Mouse (Mus musculus) CH12.LX (cell line): ENCODE data around the gene Amotl1. TPM values are rescaled to one million over a fixed set of nuclear protein-coding genes. Genes with fewer than 3 reads are reported as not detected.

ENCODE experiments used
- DNase-seq: peaks from one replicate; pipeline ENCODE4 v3.0.0-alpha.2; 2013; ENCODE audit errors: extremely low read depth
- H3K27ac ChIP-seq: 2 replicates; pipeline ENCODE4 v1.5.1; 2012; ENCODE audit warnings: low read depth, mild to moderate bottlenecking, control low read depth, moderate library complexity; ENCODE audit not compliant: insufficient read depth
- H3K27me3 ChIP-seq: replicated peaks from 2 replicates; pipeline ENCODE3; 2012; ENCODE audit warnings: inconsistent platforms
- H3K36me3 ChIP-seq, 2 experiments: replicated peaks in 1 of 2; 2 replicates each; pipeline versions ENCODE3 to v1.6.1; 2012; ENCODE audit warnings: inconsistent platforms in 1 of 2, low read length in 1 of 2, mild to moderate bottlenecking in 1 of 2, mixed read lengths in 1 of 2, moderate library complexity in 1 of 2; ENCODE audit not compliant: control insufficient read depth in 1 of 2, insufficient read depth in 1 of 2
- H3K4me1 ChIP-seq, 2 experiments: 2 replicates each; pipeline ENCODE4 v1.6.1; 2012; ENCODE audit warnings: inconsistent platforms in 1 of 2, moderate library complexity in 1 of 2; ENCODE audit not compliant: insufficient read depth in 2 of 2, control insufficient read depth in 1 of 2
- H3K4me2 ChIP-seq: 2 replicates; pipeline ENCODE4 v1.6.1; 2012; ENCODE audit warnings: low read depth, mild to moderate bottlenecking, control low read depth; ENCODE audit not compliant: poor library complexity, insufficient read depth, severe bottlenecking
- H3K4me3 ChIP-seq, 3 experiments: fragments of 150-350 bp in 1 of 3; sonication (generic) in 1 of 3; replicated peaks in 1 of 3; 2 replicates each; pipeline versions ENCODE3 to v1.5.1; 2011 to 2012; ENCODE audit warnings: low read depth in 2 of 3, low read length in 2 of 3, mild to moderate bottlenecking in 2 of 3, moderate library complexity in 2 of 3, control low read depth in 1 of 3, improper control_type of control experiment in 1 of 3, inconsistent platforms in 1 of 3, mixed read lengths in 1 of 3; ENCODE audit not compliant: poor library complexity in 1 of 3
- H3K79me2 ChIP-seq: replicated peaks from 2 replicates; pipeline ENCODE4 v1.6.1; 2012; ENCODE audit warnings: mild to moderate bottlenecking, moderate library complexity; ENCODE audit not compliant: control insufficient read depth, poor library complexity, insufficient read depth, severe bottlenecking; ENCODE audit errors: extremely low read depth
- H3K9ac ChIP-seq: 2 replicates; pipeline ENCODE4 v1.6.1; 2012; ENCODE audit warnings: low read depth, mild to moderate bottlenecking, control low read depth, moderate library complexity; ENCODE audit not compliant: insufficient read depth
- H3K9me3 ChIP-seq: replicated peaks from 2 replicates; pipeline ENCODE3; 2012; ENCODE audit warnings: low read length, inconsistent platforms, mixed read lengths
- CHD1 ChIP-seq: IDR thresholded peaks from 2 replicates; pipeline ENCODE4 v1.6.1; 2012; ENCODE audit warnings: low read depth, low read length, improper control_type of control experiment, inconsistent platforms
- GABPA ChIP-seq: IDR thresholded peaks from 2 replicates; pipeline ENCODE4 v1.6.1; 2012; ENCODE audit warnings: low read depth, low read length, improper control_type of control experiment, inconsistent platforms; ENCODE audit not compliant: insufficient replicate concordance
- HCFC1 ChIP-seq: IDR thresholded peaks from 2 replicates; pipeline ENCODE4 v1.6.1; 2012; ENCODE audit warnings: low read depth, mild to moderate bottlenecking, inconsistent platforms, low read length, improper control_type of control experiment
- IRF4 ChIP-seq: IDR thresholded peaks from 2 replicates; pipeline ENCODE4 v1.6.1; 2014; ENCODE audit warnings: low read depth, mild to moderate bottlenecking, inconsistent platforms, low read length, improper control_type of control experiment
- JUN ChIP-seq: IDR thresholded peaks from 2 replicates; pipeline ENCODE4 v1.6.1; 2011; ENCODE audit warnings: low read depth, mild to moderate bottlenecking, low read length, improper control_type of control experiment, moderate library complexity; ENCODE audit not compliant: insufficient read depth
- KAT2A ChIP-seq: IDR thresholded peaks from 2 replicates; pipeline ENCODE4 v1.6.1; 2012; ENCODE audit warnings: low read length, improper control_type of control experiment, inconsistent platforms; ENCODE audit not compliant: insufficient replicate concordance
- MAX ChIP-seq: IDR thresholded peaks from 2 replicates; pipeline ENCODE4 v1.6.1; 2011; ENCODE audit warnings: low read length, improper control_type of control experiment
- MAZ ChIP-seq: IDR thresholded peaks from 2 replicates; pipeline ENCODE4 v1.6.1; 2012; ENCODE audit warnings: low read depth, mild to moderate bottlenecking, inconsistent platforms, low read length, improper control_type of control experiment, moderate library complexity
- NRF1 ChIP-seq: IDR thresholded peaks from 2 replicates; pipeline ENCODE4 v1.6.1; 2014; ENCODE audit warnings: low read depth, mild to moderate bottlenecking, inconsistent platforms, low read length, improper control_type of control experiment, moderate library complexity
- RAD21 ChIP-seq: IDR thresholded peaks from 2 replicates; pipeline ENCODE4 v1.6.1; 2011; ENCODE audit warnings: low read depth, mild to moderate bottlenecking, low read length, improper control_type of control experiment, moderate library complexity
- SIN3A ChIP-seq: IDR thresholded peaks from 2 replicates; pipeline ENCODE4 v1.6.1; 2012; ENCODE audit warnings: low read length, improper control_type of control experiment, inconsistent platforms
- TBP ChIP-seq: conservative IDR thresholded peaks from 2 replicates; pipeline ENCODE4 v1.6.1; 2011; ENCODE audit warnings: low read depth, low read length, improper control_type of control experiment
- TCF12 ChIP-seq: IDR thresholded peaks from 2 replicates; pipeline ENCODE4 v1.6.1; 2014; ENCODE audit warnings: low read depth, mild to moderate bottlenecking, inconsistent platforms, low read length, improper control_type of control experiment
- UBTF ChIP-seq: IDR thresholded peaks from 2 replicates; pipeline ENCODE4 v1.6.1; 2012; ENCODE audit warnings: low read depth, mild to moderate bottlenecking, inconsistent platforms, low read length, improper control_type of control experiment, moderate library complexity
- USF1 ChIP-seq: IDR thresholded peaks from 2 replicates; pipeline ENCODE4 v1.6.1; 2014; ENCODE audit warnings: low read depth, mild to moderate bottlenecking, inconsistent platforms, low read length, improper control_type of control experiment
- USF2 ChIP-seq: conservative IDR thresholded peaks from 2 replicates; pipeline ENCODE4 v1.6.1; 2011; ENCODE audit warnings: low read depth, low read length, improper control_type of control experiment
- ZKSCAN1 ChIP-seq: IDR thresholded peaks from 2 replicates; pipeline ENCODE4 v1.6.1; 2012; ENCODE audit warnings: low read depth, inconsistent platforms, low read length, improper control_type of control experiment, borderline replicate concordance
- ZMIZ1 ChIP-seq: IDR thresholded peaks from 2 replicates; pipeline ENCODE4 v1.6.1; 2012; ENCODE audit warnings: low read depth, mild to moderate bottlenecking, inconsistent platforms, low read length, improper control_type of control experiment
- ZNF384 ChIP-seq: IDR thresholded peaks from 2 replicates; pipeline ENCODE4 v1.6.1; 2012; ENCODE audit warnings: low read depth, low read length, improper control_type of control experiment, inconsistent platforms
- dilution Hi-C: fragments of 300-500 bp; cut with MboI; formaldehyde crosslinking; loops from 2 replicates; pipeline ENCODE4 v1.14.3; 2020; ENCODE audit warnings: low sequenced_read_pairs; ENCODE audit not compliant: extremely low pct_unique_long_range_greater_than_20kb, extremely low pct_ligation_motif_present
- in situ Hi-C: fragments of 300-500 bp; cut with MboI; formaldehyde crosslinking; loops from 3 replicates; pipeline ENCODE4 v1.14.3; 2019; ENCODE audit warnings: low sequenced_read_pairs, low pct_ligation_motif_present, low pct_unique_long_range_greater_than_20kb, mixed read lengths
- polyA plus RNA-seq: library from polyadenylated mRNA; unstranded; fragments of >175 nt; gene quantifications from 2 replicates; pipeline ENCODE4 v1.2.1, GENCODE M21; 2012; ENCODE audit warnings: low read depth; ENCODE audit not compliant: insufficient read length
- total RNA-seq, 2 experiments: library from RNA; depleted of rRNA; stranded (reverse); fragments of 300-350 nt in 1 of 2; fragments of >200 nt in 1 of 2; gene quantifications; 2 replicates each; pipeline ENCODE4 v1.2.3; 2012 to 2014

Gene Amotl1
- total and polyA plus RNA-seq, 3 experiments: 0.93 to 2.7 (median 1.2) TPM

DNA sequence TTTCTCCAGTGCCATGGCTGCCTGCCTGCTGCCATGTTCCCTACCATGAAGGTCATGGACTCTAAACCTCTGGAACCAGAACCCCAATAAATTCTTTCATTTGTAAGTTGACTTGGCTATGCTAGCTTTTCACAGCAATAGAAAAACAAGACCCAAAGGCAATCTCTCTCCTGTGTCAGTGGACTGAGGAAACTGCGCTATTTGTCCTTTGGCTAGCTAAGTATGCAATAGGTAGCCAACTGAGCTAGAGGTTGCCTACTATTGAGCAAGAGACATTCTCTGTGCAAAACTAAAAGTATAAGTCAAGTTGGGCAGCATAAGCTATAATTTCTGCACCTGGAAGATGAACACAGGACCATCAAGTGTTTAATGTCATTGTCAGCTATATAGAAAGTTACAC lies 1.8 kb upstream of the Amotl1 start:
- dilution Hi-C loops: no loop called here
- in situ Hi-C loops: no loop called here
- TF ChIP-seq JUN (no peak), MAX (no peak), MAZ (no peak), ZMIZ1 (no peak), CHD1 (no peak), IRF4 (no peak), TBP (no peak), UBTF (no peak), USF2 (no peak)

GRCm38 (mm10) chr9:14646061-14646460 lies 1.2 kb upstream of the Amotl1 start:
- H3K9ac ChIP-seq: no peak overlapping the region
- H3K4me3 ChIP-seq: no peak overlapping the region
- DNase-seq: no peak
- in situ Hi-C loops: no loop called here
- no peaks in the 10 kb centered on the region for H3K79me2 ChIP-seq
- no peak overlapping the region for H3K4me2 ChIP-seq
- no peaks in the 10 kb centered on the region for H3K36me3 ChIP-seq
- peaks cover 3% of the 10 kb centered on the region for H3K9me3 ChIP-seq
- H3K4me1 ChIP-seq: peaks cover 25 to 26% of the 10 kb centered on the region in 2 experiments
- TF ChIP-seq SIN3A (no peak), ZKSCAN1 (no peak)
- H3K27ac ChIP-seq: no peak overlapping the region
- dilution Hi-C loops: no loop called here
- no peaks in the 10 kb centered on the region for H3K27me3 ChIP-seq

More for the DNA sequence above, 1.8 kb upstream of the Amotl1 start:
- Histone ChIP-seq H3K9ac (no peak overlapping the region), H3K27ac (no peak overlapping the region), H3K4me1 (peaks cover 19 to 20% of the 10 kb centered on the region in 2 experiments), H3K79me2 (no peaks in the 10 kb centered on the region), H3K4me2 (no peak overlapping the region), H3K9me3 (peaks cover 3% of the 10 kb centered on the region), H3K36me3 (no peaks in the 10 kb centered on the region), H3K27me3 (no peaks in the 10 kb centered on the region), H3K4me3 (no peak overlapping the region)
- no peak for DNase-seq

- dilution Hi-C loops (no loop called here), in situ Hi-C loops (no loop called here)
- Histone ChIP-seq H3K4me1 (peaks cover 31 to 39% of the 10 kb centered on the region in 2 experiments), H3K4me2 (no peak overlapping the region), H3K9ac (no peak overlapping the region), H3K9me3 (peaks cover 3% of the 10 kb centered on the region), H3K27me3 (no peaks in the 10 kb centered on the region), H3K36me3 (no peaks in the 10 kb centered on the region), H3K4me3 (no peak overlapping the region), H3K79me2 (no peaks in the 10 kb centered on the region), H3K27ac (no peak overlapping the region)
- DNase-seq: no peak
- TF ChIP-seq USF1: no peak
- TF ChIP-seq NRF1: no peak
- no peak for TF ChIP-seq KAT2A
- no peak for TF ChIP-seq RAD21
- TF ChIP-seq MAX: no peak
- no peak for TF ChIP-seq GABPA
- TF ChIP-seq MAZ: no peak
- no peak for TF ChIP-seq USF2
- no peak for TF ChIP-seq ZNF384
- no peak for TF ChIP-seq CHD1
- TF ChIP-seq TCF12: no peak
- no peak for TF ChIP-seq HCFC1
These were observed 1.5 kb downstream of the Amotl1 start for GRCm38 (mm10) chr9:14643328-14643727.
